ENCODE assay signal across 9 mouse cellular contexts in the genomic region with DNA sequence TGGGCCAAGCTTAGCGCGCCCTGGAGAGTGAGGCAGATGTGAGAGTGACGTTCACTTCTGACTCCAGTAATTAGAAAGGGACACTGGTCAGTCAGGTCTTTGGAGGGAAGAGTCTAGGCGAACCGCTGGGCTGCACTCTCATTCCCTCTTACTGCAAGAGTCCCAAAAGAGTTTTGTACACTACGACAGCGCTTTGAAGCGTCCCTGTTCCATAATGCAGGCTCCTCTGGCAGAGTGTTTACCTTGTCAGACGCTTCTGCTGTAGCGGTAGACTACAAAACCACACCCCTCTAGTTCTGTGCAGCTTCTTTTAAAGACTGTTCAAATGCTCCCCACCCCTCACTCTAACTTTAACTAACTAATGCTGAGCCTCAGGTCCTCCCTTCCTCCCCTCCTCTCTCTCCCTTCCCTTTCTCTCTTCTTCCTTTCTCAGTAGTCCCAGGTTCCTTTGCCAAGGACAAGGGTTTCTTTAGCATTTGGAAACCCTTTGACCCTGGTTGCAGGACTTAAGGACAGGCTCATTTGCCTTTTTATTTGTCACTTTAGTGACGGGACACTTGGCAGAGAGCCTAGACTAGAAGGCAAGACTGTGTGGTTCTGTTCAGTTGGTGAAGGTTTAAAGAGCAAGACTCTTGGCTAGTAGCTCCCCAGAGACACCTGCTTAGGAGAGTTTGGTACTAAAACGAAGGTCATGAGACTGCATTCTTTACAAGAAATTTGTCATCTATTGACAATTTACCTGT. TPM values are rescaled to one million over a fixed set of nuclear protein-coding genes. Genes with fewer than 3 reads are reported as not detected.
A peak's percentile ranks its signal among the peaks of the same experiment; 100 is the strongest.
DNase-seq lines count a peak whose midpoint lies in the region; ATAC-seq and TF ChIP-seq lines count a peak whose summit lies in the region.
"Had no signal": no experiment of that assay in that cellular context is flagged by ENCODE, and none has a peak within 500 bp of the region (broad histone marks: within the 10 kb centered on the region; RNA-seq: fewer than 3 reads in every experiment).

No protein-coding gene starts in this region.

- peaks cover 21% of the 10 kb centered on the region for H3K27me3 ChIP-seq in lung, embryonic 16.5 days (ENCODE audit: control insufficient read depth, insufficient read depth, low read depth, low read length)
- peaks cover 53% of the 10 kb centered on the region for H3K27me3 ChIP-seq in kidney, embryonic 15.5 days
- peaks cover 23% of the 10 kb centered on the region for H3K27me3 ChIP-seq in neural tube, embryonic 13.5 days

- H3K4me1 ChIP-seq in lung, embryonic 16.5 days (replicated peaks; ENCODE audit: control insufficient read depth, insufficient read depth, low read length): peaks cover 8% of the 10 kb centered on the region; the same call in 1 of the 2 replicates
- H3K4me1 ChIP-seq in embryonic fibroblast, embryonic 13.5 days (ENCODE audit: control insufficient read depth, insufficient read depth, low read length): no peaks in the 10 kb centered on the region
- peaks cover 14% of the 10 kb centered on the region for H3K4me1 ChIP-seq in kidney, embryonic 15.5 days
- peaks cover 30% of the 10 kb centered on the region for H3K4me1 ChIP-seq in neural tube, embryonic 13.5 days (replicated peaks)

- no peaks in the 10 kb centered on the region for H3K9me3 ChIP-seq in lung, embryonic 16.5 days (ENCODE audit: control insufficient read depth, low read length)
- H3K9me3 ChIP-seq in kidney, embryonic 15.5 days (replicated peaks): no peaks in the 10 kb centered on the region
- no peaks in the 10 kb centered on the region for H3K9me3 ChIP-seq in neural tube, embryonic 13.5 days

- TF ChIP-seq CTCF in embryonic fibroblast, embryonic 13.5 days (IDR thresholded peaks at IDR 0.05; ENCODE audit: borderline replicate concordance, insufficient read depth, low read length): no peak

- WGBS in lung, embryonic 16.5 days: 3% methylated on average over 12 of the region's 12 CpGs
- 3% methylated on average over 12 of the region's 12 CpGs for WGBS in kidney, embryonic 15.5 days
- 3% methylated on average over 12 of the region's 12 CpGs for WGBS in neural tube, embryonic 13.5 days

- intact Hi-C loops in gastrocnemius, postnatal 36 days (cut with DNase I): no loop called here

- DNase-seq in lung, postnatal 10 days: no peak
- DNase-seq in gastrocnemius, postnatal 36 days: no peak
- no peak for DNase-seq in frontal cortex, postnatal 14 days (ENCODE audit: low spot score in 2 of 2)
- DNase-seq in thymus, postnatal 14 days: no peak

- no peak overlapping the region for H3K27ac ChIP-seq in lung, embryonic 16.5 days (ENCODE audit: low read length)
- no peak overlapping the region for H3K27ac ChIP-seq in embryonic fibroblast, embryonic 13.5 days (ENCODE audit: insufficient read depth, low read length)
- H3K27ac ChIP-seq in kidney, embryonic 15.5 days: no peak overlapping the region
- 0 out of 2 replicates have a peak overlapping the region, but pooled peaks have one; percentile 69 for H3K27ac ChIP-seq in neural tube, embryonic 13.5 days (replicated peaks)

- peak; percentile 66 for ATAC-seq in lung, embryonic 16.5 days (ENCODE audit: low read depth)
- no peak for ATAC-seq in kidney, embryonic 15.5 days (replicated peaks; ENCODE audit: low FRiP score)
- peak; percentile 40 for ATAC-seq in neural tube, embryonic 13.5 days (ENCODE audit: low read depth)

- H3K9ac ChIP-seq in lung, embryonic 16.5 days (ENCODE audit: low read length): 0 out of 2 replicates have a peak overlapping the region, but pooled peaks have one; percentile 8
- no peak overlapping the region for H3K9ac ChIP-seq in kidney, embryonic 15.5 days
- peak overlapping the region; percentile 76 for H3K9ac ChIP-seq in neural tube, embryonic 13.5 days

- no peak for TF ChIP-seq POLR2A in embryonic fibroblast, embryonic 13.5 days (IDR thresholded peaks at IDR 0.05; ENCODE audit: low read depth, low read length)

- peak overlapping the region; percentile 85 for H3K4me2 ChIP-seq in lung, embryonic 16.5 days (ENCODE audit: low read depth, low read length)
- H3K4me2 ChIP-seq in kidney, embryonic 15.5 days: peak overlapping the region; percentile 96
- peak overlapping the region; percentile 94 for H3K4me2 ChIP-seq in neural tube, embryonic 13.5 days

- H3K4me3 ChIP-seq in lung, embryonic 16.5 days (ENCODE audit: low read length): peak overlapping the region; percentile 48
- H3K4me3 ChIP-seq in embryonic fibroblast, embryonic 13.5 days (ENCODE audit: insufficient read depth, low read length): peak overlapping the region; percentile 16
- peak overlapping the region; percentile 49 for H3K4me3 ChIP-seq in kidney, embryonic 15.5 days (replicated peaks)
- peak overlapping the region; percentile 64 for H3K4me3 ChIP-seq in neural tube, embryonic 13.5 days

- no peaks in the 10 kb centered on the region for H3K36me3 ChIP-seq in lung, embryonic 16.5 days (ENCODE audit: control insufficient read depth, insufficient read depth, low read length)
- H3K36me3 ChIP-seq in kidney, embryonic 15.5 days: no peaks in the 10 kb centered on the region
- H3K36me3 ChIP-seq in neural tube, embryonic 13.5 days: no peaks in the 10 kb centered on the region

RNA-seq across cellular contexts. Expression of a gene that starts 0.6 kb away (rescaled TPM):
- 1.0 and 1.6 TPM in 2 replicates for polyA plus RNA-seq in lung, embryonic 16.5 days (2015; fragmentation: Nextera tagmentation; extraction: Ambion mirVana)
- 0.16 and 0.20 TPM in 2 replicates for polyA plus RNA-seq in embryonic fibroblast, embryonic 13.5 days (2011; ENCODE audit: insufficient read length, low read depth, missing spikeins)
- 0.22 and 0.35 TPM in 2 replicates for polyA plus RNA-seq in kidney, embryonic 15.5 days (2015; fragmentation: Nextera tagmentation; extraction: Ambion mirVana)
- polyA plus RNA-seq in neural tube, embryonic 13.5 days (2015; fragmentation: Nextera tagmentation; extraction: Ambion mirVana): 8.0 and 10.2 TPM in 2 replicates
- under 1 TPM; 0.05 to 0.28 TPM for total RNA-seq in gastrocnemius, postnatal 36 days (2021)
- polyA plus RNA-seq: spleen, adult 2 months had no signal
